ENCODE assay signal across 8 mouse cellular contexts in genomic region chr10:20104271-20104931, GRCm38 (mm10). TPM values are rescaled to one million over a fixed set of nuclear protein-coding genes. Genes with fewer than 3 reads are reported as not detected.
DNase-seq lines count a peak whose midpoint lies in the region; ATAC-seq and TF ChIP-seq lines count a peak whose summit lies in the region.

No protein-coding gene starts in this region.

- H3K9ac ChIP-seq in midbrain, postnatal 0 days (replicated peaks; ENCODE audit: low read length, poor library complexity, severe bottlenecking): no peak overlapping the region

- H3K27ac ChIP-seq in midbrain, postnatal 0 days (ENCODE audit: low read depth, low read length): no peak overlapping the region

- POLR2A ChIA-PET in Patski (lab: Charles Lee): no interaction called here

- CTCF ChIA-PET in Patski (lab: Charles Lee): interaction anchor here (1.5 kb wide), 1 partner anchor 30 kb away, joined by 3 read pairs; no protein-coding TSS in a partner anchor

- no peaks in the 10 kb centered on the region for H3K27me3 ChIP-seq in Patski
- H3K27me3 ChIP-seq in midbrain, postnatal 0 days (ENCODE audit: insufficient read depth, low read length): no peaks in the 10 kb centered on the region

- no peaks in the 10 kb centered on the region for H3K4me1 ChIP-seq in midbrain, postnatal 0 days (ENCODE audit: insufficient read depth, low read length)

- peak; percentile 77 for ATAC-seq in Patski
- ATAC-seq in inflammation-experienced regulatory T-cells, adult 6 months: peak; percentile 77
- peak; percentile 59; the same call in 1 of the 2 replicates for ATAC-seq in megakaryocyte-erythroid progenitor cell, adult 5-6 weeks (replicated peaks; ENCODE audit: low FRiP score, low TSS enrichment, poor library complexity, severe bottlenecking)
- no peak for ATAC-seq in midbrain, postnatal 0 days (ENCODE audit: low FRiP score)

- peak; percentile 35 for DNase-seq in layer of hippocampus, adult 9-11 months
- DNase-seq in layer of hippocampus, postnatal 10 days (ENCODE audit: low spot score in 2 of 2): no peak
- peak; percentile 60 for DNase-seq in Patski (ENCODE audit: low read depth, low spot score)
- peak; percentile 82 to 87 for DNase-seq in cerebellum, postnatal 25 days
- no peak for DNase-seq in embryo, embryonic 11 days
- DNase-seq in midbrain, postnatal 0 days (ENCODE audit: low spot score): no peak

- H3K9me3 ChIP-seq in midbrain, postnatal 0 days (ENCODE audit: low read length): no peaks in the 10 kb centered on the region

- WGBS in midbrain, postnatal 0 days: 82% methylated on average over 8 of the region's 8 CpGs

- H3K4me2 ChIP-seq in midbrain, postnatal 0 days (ENCODE audit: low read depth, low read length, poor library complexity, severe bottlenecking): no peak overlapping the region

- H3K36me3 ChIP-seq in midbrain, postnatal 0 days (ENCODE audit: insufficient read depth, low read length): no peaks in the 10 kb centered on the region

- no peak for TF ChIP-seq CTCF in Patski (IDR thresholded peaks at IDR 0.05)
- TF ChIP-seq CTCF in midbrain, postnatal 0 days (IDR thresholded peaks at IDR 0.05): no peak

- in situ Hi-C loops in Patski (cut with MboI; ENCODE audit: low pct_unique_long_range_greater_than_20kb): no loop called here

- no peak overlapping the region for H3K4me3 ChIP-seq in midbrain, postnatal 0 days (ENCODE audit: low read depth, low read length)

RNA-seq across cellular contexts. Expression of gene Map7, which starts 43.9 kb away (rescaled TPM):
- 10 to 100 TPM; 42.3 to 49.4 TPM for total RNA-seq in layer of hippocampus, postnatal 10 days (2021)
- 14.5 TPM for polyA plus RNA-seq in Patski (2021)
- polyA plus RNA-seq in inflammation-experienced regulatory T-cells, adult 6 months (2017; shearing (Covaris generic)): 1 to 10 TPM; 2.0 to 6.1 (median 5.4) TPM
- total RNA-seq in megakaryocyte-erythroid progenitor cell, adult 5-6 weeks (2014; fragmentation: Nextera tagmentation): 39.3 and 41.9 TPM in 2 replicates
- total RNA-seq in megakaryocyte-erythroid progenitor cell, adult 5-6 weeks (2017): 58.8 and 64.9 TPM in 2 replicates
- total RNA-seq in midbrain, postnatal 0 days (2014; rRNA removed): 8.3 and 13.9 TPM in 2 replicates
- polyA plus RNA-seq in midbrain, postnatal 0 days (2015; fragmentation: Nextera tagmentation; extraction: Ambion mirVana): 6.6 and 8.7 TPM in 2 replicates

Comparison
In these comparisons a context has a peak if more than half of its experiments do, and no peak if none do; other contexts are left out.
1. DNase-seq: peak in layer of hippocampus, adult 9-11 months (single experiment), Patski (single experiment) and cerebellum, postnatal 25 days (2 of 2); none in layer of hippocampus, postnatal 10 days (0 of 2), embryo, embryonic 11 days (single experiment) and midbrain, postnatal 0 days (single experiment).